Mouse (Mus musculus) midbrain, embryonic 10.5 days (tissue): ENCODE results near the gene Asap2. TPM values are rescaled to one million over a fixed set of nuclear protein-coding genes. Genes with fewer than 3 reads are reported as not detected.
A peak's percentile ranks its signal among the peaks of the same experiment; 100 is the strongest.

Experiments used
- DNase-seq: peaks from one replicate; pipeline ENCODE4 v3.0.0-alpha.2; 2017; ENCODE audit warnings: low spot score
- H3K27ac ChIP-seq: fragments of 300-500 bp; sonication (generic); replicated peaks from 2 replicates; pipeline ENCODE4 v1.5.1; 2016; ENCODE audit warnings: mild to moderate bottlenecking
- H3K27me3 ChIP-seq: fragments of 300-500 bp; sonication (generic); 2 replicates; pipeline ENCODE4 v1.6.1; 2016; ENCODE audit warnings: low read depth, mild to moderate bottlenecking; ENCODE audit not compliant: poor library complexity, severe bottlenecking
- H3K36me3 ChIP-seq: fragments of 300-500 bp; sonication (generic); 2 replicates; pipeline ENCODE4 v1.6.1; 2016; ENCODE audit warnings: mild to moderate bottlenecking, moderate library complexity
- H3K4me1 ChIP-seq: fragments of 300-500 bp; sonication (generic); 2 replicates; pipeline ENCODE4 v1.6.1; 2016
- H3K4me3 ChIP-seq: fragments of 300-500 bp; sonication (generic); 2 replicates; pipeline ENCODE4 v1.5.1; 2016; ENCODE audit warnings: mild to moderate bottlenecking, moderate library complexity
- H3K9me3 ChIP-seq: fragments of 300-500 bp; sonication (generic); replicated peaks from 2 replicates; pipeline ENCODE4 v1.6.1; 2016; ENCODE audit warnings: mild to moderate bottlenecking
- WGBS: fragments of 180-500 bp; shearing (Covaris S2); methylation state at CpG from one replicate; pipeline ENCODE4 v1.1.7; 2016; 5-methylcytosine and 5-hydroxymethylcytosine counted together
- polyA plus RNA-seq: library from polyadenylated mRNA; unstranded; fragments of >200 nt; fragmentation: Nextera tagmentation; extraction: Ambion mirVana; gene quantifications from 2 replicates; pipeline ENCODE4 v1.2.1, GENCODE M21; 2016

Gene Asap2
- polyA plus RNA-seq, 1 experiment from 2014 or later: 11.6 TPM

DNA sequence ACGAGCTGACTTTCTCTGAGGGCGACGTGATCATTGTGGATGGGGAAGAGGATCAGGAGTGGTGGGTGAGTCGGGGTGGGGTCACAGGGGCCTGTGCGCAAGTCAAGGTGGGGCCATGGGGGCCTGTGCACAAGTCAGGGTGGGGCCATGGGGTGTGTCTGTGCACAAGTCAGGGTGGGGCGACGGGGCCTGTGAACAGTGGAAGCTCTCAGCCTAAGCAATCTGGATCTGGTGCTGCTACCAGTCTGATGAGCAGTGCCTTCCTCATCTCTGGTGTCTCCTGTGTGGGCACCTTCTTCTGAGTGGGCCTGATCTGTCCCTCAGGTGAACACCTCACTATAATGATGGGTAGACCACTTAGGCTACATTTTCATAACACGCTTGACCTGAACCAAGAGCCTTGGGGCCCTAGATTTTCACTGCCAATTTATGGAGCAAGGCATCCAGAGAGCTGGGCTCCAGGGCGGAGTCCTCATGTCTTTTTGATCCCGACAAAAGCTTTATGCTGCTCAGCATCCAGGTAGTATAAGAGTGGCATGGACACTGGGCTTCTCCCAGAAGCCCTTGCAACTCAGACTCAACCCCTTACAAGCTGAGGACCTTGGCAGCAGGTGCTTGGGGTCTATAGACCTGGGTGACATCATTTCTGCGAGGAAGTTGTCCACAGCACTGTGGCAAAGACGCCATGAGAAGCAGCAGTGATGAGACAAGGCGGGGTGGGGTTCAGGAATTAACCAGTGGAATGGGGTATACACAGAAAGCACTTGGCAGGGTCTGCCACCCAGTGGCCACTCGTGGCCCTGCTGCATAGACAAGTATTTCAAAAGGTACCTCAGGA lies 275.9 kb downstream of the Asap2 start:
- H3K27me3 ChIP-seq: no peaks in the 10 kb centered on the region
- H3K27ac ChIP-seq: no peak overlapping the region
- no peaks in the 10 kb centered on the region for H3K9me3 ChIP-seq
- H3K36me3 ChIP-seq: peaks cover 99% of the 10 kb centered on the region
- no peak overlapping the region for H3K4me3 ChIP-seq
- peak; percentile 52 for DNase-seq
- WGBS: 79% methylated on average over 14 of the region's 14 CpGs
- H3K4me1 ChIP-seq: no peaks in the 10 kb centered on the region

DNA sequence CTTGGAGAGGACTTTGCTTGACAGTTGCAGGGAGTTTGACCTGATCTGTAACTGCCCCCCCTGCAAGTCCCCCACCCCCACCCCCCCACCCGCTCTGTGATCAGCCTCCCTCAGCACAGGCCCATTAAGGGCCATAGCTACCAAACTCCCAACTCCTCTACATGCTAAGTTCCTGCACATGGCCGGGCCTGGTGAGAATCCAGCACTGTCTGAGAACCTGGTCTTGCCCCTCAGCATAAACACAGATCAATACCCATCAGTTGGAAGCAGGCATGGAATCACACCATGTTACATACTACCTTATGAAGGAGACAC lies 276.5 kb downstream of the Asap2 start:
- no peak for DNase-seq
- peaks cover 99% of the 10 kb centered on the region for H3K36me3 ChIP-seq

DNA sequence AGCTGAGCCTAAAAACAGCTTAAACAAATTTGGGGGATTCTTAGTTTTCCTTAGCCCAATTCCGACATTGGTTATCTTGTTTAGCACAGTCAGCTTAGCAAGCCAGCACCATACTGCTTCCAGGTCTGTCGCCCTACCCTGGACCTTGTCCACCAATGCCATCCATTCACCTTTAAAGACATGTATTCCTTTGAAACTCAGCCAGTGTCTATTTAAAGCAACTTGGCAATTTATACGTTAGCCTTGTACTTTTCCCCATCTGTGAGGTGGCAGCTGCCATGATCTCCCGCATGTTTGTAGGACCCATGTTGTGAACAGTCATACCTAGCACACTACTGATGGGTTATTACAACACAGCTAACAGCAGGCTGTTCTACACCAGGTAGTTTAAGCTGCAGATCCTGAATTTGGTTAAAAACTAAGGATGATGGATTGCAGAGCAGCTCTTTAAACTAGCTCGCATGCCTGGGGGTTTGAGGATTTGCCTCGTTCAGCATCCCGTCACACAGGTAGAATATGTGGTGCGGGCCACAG lies 277.9 kb downstream of the Asap2 start:
- Histone ChIP-seq H3K9me3 (no peaks in the 10 kb centered on the region), H3K36me3 (peaks cover 98% of the 10 kb centered on the region), H3K4me3 (no peak overlapping the region), H3K27ac (no peak overlapping the region), H3K27me3 (no peaks in the 10 kb centered on the region), H3K4me1 (no peaks in the 10 kb centered on the region)
- no peak for DNase-seq
- 95% methylated on average over 8 of the region's 8 CpGs for WGBS

More for the DNA sequence above, 276.5 kb downstream of the Asap2 start:
- Histone ChIP-seq H3K27ac (no peak overlapping the region), H3K9me3 (no peaks in the 10 kb centered on the region), H3K4me1 (no peaks in the 10 kb centered on the region), H3K27me3 (no peaks in the 10 kb centered on the region), H3K4me3 (no peak overlapping the region)
- WGBS: 89% methylated on average over 2 of the region's 2 CpGs

DNA sequence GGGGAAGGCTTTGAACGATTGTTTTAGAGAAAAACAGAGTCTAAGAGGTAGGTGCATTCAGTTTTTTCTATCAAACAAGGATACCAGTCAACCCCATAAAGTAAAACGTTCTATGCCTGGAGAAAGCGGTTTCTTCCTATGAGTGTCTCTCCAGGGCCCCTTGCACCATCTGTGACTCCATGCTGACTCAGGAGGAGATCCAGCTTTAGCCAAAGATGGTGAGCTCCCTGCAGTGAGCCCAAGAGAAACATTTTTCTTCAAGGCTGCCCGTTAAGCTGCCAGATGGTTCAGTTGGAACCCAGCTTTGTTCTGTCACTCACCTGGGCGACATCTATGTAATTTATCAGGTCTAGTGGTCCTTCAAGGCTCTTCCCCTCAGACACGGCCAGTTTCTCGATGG lies 284.2 kb downstream of the Asap2 start:
- no peaks in the 10 kb centered on the region for H3K9me3 ChIP-seq
- 86% methylated on average over 7 of the region's 7 CpGs for WGBS
- H3K27me3 ChIP-seq: no peaks in the 10 kb centered on the region
- peaks cover 48% of the 10 kb centered on the region for H3K36me3 ChIP-seq
- no peak overlapping the region for H3K27ac ChIP-seq
- H3K4me1 ChIP-seq: no peaks in the 10 kb centered on the region
- DNase-seq: no peak
- H3K4me3 ChIP-seq: no peak overlapping the region

DNA sequence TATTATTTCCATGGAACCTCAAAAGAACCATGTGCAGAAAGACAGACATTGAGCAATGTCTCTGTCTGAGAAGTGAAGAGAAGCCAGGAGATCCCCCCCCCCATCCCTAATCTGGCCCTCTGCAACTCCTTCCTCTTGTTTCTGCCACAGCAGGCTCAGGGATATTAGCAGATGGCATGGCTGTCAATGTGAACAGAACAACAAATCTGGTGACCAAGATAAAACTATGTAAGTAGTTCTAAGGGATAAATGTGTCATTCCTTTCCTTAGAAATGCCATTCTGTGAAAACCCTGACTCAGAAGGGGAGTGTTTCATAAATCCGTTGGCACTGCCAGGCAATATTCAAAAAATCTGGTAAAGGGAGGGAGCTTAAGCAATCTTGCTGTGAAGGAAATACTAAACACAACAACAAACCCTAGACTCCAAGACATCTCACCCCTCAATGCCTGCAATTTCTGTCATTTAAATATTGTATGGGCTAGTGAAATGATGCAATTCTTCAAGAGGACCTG lies 287.1 kb downstream of the Asap2 start:
- H3K36me3 ChIP-seq: peaks cover 18% of the 10 kb centered on the region
- WGBS: 77% methylated on average over 1 of the region's 1 CpGs
- H3K4me3 ChIP-seq: no peak overlapping the region
- H3K27me3 ChIP-seq: no peaks in the 10 kb centered on the region
- H3K4me1 ChIP-seq: no peaks in the 10 kb centered on the region
- DNase-seq: no peak
- no peak overlapping the region for H3K27ac ChIP-seq
- H3K9me3 ChIP-seq: no peaks in the 10 kb centered on the region

DNA sequence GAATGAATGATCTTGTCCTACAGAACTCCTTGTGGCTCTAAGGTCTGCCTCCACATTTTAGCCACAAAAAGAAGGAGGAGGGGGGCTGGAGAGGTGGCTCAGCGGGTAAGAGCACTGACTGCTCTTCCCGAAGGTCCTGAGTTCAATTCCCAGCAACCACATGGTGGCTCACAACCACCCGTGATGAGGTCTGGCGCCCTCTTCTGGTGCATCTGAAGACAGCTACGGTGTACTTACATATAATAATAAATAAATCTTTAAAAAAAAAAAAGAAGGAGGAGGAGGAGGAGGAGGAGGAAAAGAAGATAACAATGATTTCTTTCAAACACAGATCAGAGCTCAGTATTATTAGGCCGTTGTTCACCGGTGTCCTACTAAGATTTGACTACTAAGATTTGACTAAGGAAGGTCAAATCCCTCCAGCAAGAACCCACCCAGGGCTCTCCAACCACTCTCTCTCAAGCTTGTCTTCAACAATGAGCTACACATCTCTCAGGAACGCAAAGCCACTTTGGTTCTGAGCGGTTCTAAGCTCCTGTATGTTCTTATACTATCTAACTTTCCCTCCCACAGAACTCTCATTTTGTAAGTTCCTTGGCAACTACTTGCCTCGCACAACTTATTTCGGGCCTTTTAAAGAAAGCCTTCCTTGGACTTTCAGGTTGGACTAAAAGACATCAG lies 294.6 kb downstream of the Asap2 start, which contains the start of gene Cpsf3:
Cpsf3 (plus strand) TSS at position 631 of the 681 bp plus-strand sequence.
- Histone ChIP-seq H3K27ac (peak within 1 kb of the TSS; percentile 91), H3K4me1 (peaks cover 15% of the 10 kb centered on the region), H3K27me3 (no peaks in the 10 kb centered on the region), H3K9me3 (no peaks in the 10 kb centered on the region), H3K4me3 (peak within 1 kb of the TSS; percentile 76), H3K36me3 (peaks cover 18% of the 10 kb centered on the region)
- no peak for DNase-seq
- 60% methylated on average over 11 of the region's 11 CpGs for WGBS

DNA sequence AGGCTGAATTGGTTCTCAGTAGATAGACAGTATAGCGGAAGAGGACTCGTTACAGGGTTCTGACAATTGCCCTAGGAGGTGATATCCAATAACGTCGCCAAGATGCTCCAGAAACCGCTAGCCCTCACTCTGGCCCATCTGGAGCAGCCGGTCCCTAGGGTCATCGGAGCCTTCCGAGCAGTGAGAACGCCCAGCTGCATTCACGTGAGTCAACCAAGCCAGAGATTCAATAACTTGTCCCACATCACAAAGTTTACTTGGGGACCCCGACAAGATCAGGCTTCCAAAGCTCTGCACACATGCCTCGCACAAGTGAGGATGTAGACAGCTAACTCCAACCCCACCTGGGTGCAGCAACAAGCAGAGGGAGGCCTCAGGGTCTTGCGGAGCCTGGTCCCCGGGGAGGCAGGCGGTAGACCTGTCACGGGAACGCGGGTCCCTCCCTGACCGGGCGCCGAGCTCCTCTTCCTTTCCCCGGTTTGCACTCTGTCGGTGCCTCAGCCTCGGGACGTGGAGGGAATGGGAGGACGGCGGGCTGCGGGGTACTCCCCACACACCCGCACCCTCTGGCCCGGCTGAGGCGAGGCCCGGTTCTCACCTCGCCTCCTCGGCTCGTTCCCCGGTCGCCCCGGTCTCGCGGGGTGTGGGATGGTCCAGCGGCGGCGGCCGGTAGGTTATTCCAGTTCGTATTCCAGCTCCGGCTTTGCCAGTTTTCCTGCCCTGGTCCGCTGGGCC lies 295.4 kb downstream of the Asap2 start:
- no peak for DNase-seq
- H3K36me3 ChIP-seq: peaks cover 26% of the 10 kb centered on the region
- under 1% methylated on average over 41 of the region's 47 CpGs for whole genome bisulfite sequencing
- no peaks in the 10 kb centered on the region for H3K27me3 ChIP-seq
- H3K4me1 ChIP-seq: peaks cover 15% of the 10 kb centered on the region
- peak overlapping the region; percentile 76 for H3K4me3 ChIP-seq
- H3K27ac ChIP-seq: peak overlapping the region; percentile 91
- H3K9me3 ChIP-seq: no peaks in the 10 kb centered on the region

DNA sequence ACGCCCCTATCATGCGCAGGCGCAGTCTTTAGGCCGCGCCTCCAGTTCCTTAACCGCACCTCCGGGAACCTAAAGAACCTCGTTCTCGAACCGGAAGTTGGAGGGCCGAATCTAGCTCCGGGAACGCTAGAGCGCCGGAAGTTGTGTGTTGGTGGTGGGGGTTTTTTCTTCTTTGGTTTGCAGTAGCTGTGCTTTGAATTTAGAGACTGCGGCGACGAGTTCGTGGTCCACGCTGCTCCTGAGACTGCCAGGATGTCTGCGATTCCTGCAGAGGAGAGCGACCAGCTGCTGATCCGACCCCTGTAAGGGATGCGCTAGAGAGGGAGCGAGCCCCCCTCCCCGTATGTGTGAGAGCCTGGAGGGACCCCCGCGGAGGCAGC lies 296.0 kb downstream of the Asap2 start, which contains the start of gene Itgb1bp1:
Itgb1bp1 (minus strand) TSS at position 42 of the 380 bp plus-strand sequence.
- DNase-seq: peak; percentile 98
- peaks cover 31% of the 10 kb centered on the region for H3K36me3 ChIP-seq
- no peaks in the 10 kb centered on the region for H3K27me3 ChIP-seq
- peak within 1 kb of the TSS; percentile 91 for H3K27ac ChIP-seq
- peaks cover 15% of the 10 kb centered on the region for H3K4me1 ChIP-seq
- H3K4me3 ChIP-seq: peak within 1 kb of the TSS; percentile 76
- WGBS: under 1% methylated on average over 28 of the region's 28 CpGs
- H3K9me3 ChIP-seq: no peaks in the 10 kb centered on the region

DNA sequence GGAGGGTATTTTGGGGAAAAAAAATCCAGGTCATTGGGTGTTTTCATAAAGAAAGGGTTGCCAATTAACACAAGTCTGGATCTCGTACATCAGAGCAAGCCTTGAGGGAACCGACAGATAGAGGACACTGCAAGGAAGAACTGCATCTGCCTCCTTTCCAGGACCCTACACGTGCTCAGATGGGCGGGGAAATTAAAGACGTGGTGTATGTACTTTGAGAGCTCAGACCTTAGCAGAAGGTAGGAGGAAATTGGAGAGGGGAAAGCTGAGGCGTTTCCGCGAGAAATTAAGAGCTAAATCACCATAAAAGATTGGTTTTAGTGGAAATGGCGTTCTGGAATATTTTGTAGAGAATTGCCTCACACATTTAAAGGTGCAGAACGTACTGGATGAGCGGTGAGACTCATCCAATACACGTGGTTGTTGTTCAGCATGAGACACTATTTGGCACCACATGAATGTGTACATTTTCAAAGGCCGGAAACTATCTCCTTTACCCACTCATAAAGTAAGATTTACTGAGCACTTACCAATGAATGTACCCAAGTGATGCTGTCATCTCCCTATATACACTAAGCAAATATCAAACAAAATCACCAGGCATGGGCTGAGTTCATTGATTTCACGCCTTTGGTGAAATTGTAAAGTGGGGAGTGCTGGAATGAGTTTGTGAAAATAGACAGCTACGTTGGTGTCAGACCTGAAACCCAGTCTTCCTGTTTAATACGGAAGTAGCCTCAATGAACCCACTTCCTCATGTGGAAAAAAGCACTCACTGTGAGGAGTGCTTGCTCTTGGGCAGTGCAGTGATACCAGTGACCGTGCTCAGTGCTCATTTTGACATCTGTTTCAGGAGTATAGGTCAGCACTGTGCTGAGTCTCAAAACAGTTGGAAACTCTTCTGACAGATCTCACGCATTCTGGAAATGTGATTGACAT lies 296.7 kb downstream of the Asap2 start:
- WGBS: 41% methylated on average over 18 of the region's 18 CpGs
- no peaks in the 10 kb centered on the region for H3K9me3 ChIP-seq
- no peaks in the 10 kb centered on the region for H3K27me3 ChIP-seq
- H3K4me3 ChIP-seq: peak overlapping the region; percentile 76
- peak; percentile 16 for DNase-seq
- H3K4me1 ChIP-seq: peaks cover 15% of the 10 kb centered on the region
- H3K36me3 ChIP-seq: peaks cover 39% of the 10 kb centered on the region
- H3K27ac ChIP-seq: peak overlapping the region; percentile 91

DNA sequence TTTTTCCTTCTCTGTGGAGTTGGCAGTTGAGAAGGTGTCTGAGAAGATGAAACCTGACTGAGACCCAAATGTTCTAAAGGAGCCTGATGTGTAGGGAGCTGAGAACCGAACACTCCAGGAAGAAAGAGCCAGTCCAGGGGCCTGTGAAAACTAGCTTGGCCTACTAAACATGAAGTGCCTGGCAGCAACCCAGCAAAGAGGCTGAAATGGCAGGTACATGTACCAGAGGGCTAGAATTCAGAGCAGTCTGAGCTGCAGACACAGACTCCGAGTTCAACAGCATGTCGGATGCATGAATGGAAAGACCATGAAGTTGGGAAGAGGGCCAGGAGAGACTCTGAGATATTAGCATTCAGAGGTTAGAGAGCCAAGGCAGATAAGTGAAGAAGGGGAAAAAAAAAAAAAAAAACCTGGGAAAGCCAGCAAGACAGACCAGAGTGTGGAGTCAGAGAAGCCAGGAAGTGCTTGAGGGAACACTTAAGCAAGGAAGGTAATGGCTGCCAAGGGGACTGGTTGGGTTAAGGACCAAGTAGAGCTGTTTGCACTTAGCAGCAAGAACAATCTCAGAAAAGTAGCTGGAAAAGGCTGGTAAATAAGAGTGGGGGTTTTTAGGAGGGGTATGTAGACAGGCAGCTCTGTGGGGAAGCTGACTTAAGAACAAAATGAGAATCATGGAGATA lies 298.6 kb downstream of the Asap2 start:
- Histone ChIP-seq H3K36me3 (peaks cover 57% of the 10 kb centered on the region), H3K27ac (no peak overlapping the region), H3K27me3 (no peaks in the 10 kb centered on the region), H3K9me3 (no peaks in the 10 kb centered on the region), H3K4me3 (no peak overlapping the region), H3K4me1 (peaks cover 15% of the 10 kb centered on the region)
- WGBS: 94% methylated on average over 3 of the region's 3 CpGs
- no peak for DNase-seq

DNA sequence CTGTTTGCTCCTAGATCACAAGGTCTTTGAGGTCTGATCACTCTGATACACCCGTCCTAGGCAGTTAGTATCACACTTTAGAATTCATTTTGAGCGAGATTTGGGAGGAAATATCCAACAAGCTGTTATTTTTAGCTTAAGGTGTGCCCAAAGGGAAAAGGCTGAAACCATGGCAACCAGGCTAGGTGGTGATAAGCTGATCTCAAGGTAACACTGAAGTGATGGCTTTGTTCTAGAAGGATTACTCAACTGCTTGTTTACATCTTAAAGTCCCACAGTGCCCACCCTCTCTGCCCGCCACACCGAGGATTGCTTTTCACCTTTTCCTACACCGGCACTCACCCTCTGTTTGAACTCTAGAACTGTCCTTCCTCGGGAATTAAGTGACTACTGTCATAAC lies 299.4 kb downstream of the Asap2 start:
- no peak overlapping the region for H3K27ac ChIP-seq
- H3K27me3 ChIP-seq: no peaks in the 10 kb centered on the region
- H3K4me3 ChIP-seq: no peak overlapping the region
- peaks cover 15% of the 10 kb centered on the region for H3K4me1 ChIP-seq
- 86% methylated on average over 6 of the region's 6 CpGs for WGBS
- DNase-seq: no peak
- H3K36me3 ChIP-seq: peaks cover 65% of the 10 kb centered on the region
- no peaks in the 10 kb centered on the region for H3K9me3 ChIP-seq
